Mouse (Mus musculus): ENCODE results near the gene Polr3gl. TPM values are rescaled to one million over a fixed set of nuclear protein-coding genes. Genes with fewer than 3 reads are reported as not detected.

The Polr3gl gene
- polyA plus RNA-seq, 1 experiment from 2014 or later = 37.1 TPM

GRCm38 (mm10) chr3:96563911-96564632 is 29.9 kb downstream of the Polr3gl start:
- H3K9me3 ChIP-seq = no peaks in the 10 kb centered on the region
- peaks cover 48% of the 10 kb centered on the region for H3K4me1 ChIP-seq
- H3K36me3 ChIP-seq = peaks cover 25% of the 10 kb centered on the region
- no peaks in the 10 kb centered on the region for H3K27me3 ChIP-seq (ENCODE audit: insufficient read depth, poor library complexity, severe bottlenecking)
- no peak overlapping the region for H3K4me3 ChIP-seq
- WGBS = 56% methylated on average over 10 of the region's 10 CpGs
- H3K27ac ChIP-seq = peak overlapping the region; percentile 72
- DNase-seq (ENCODE audit: low spot score) = no peak

- Histone ChIP-seq H3K9me3 (no peaks in the 10 kb centered on the region), H3K27ac (no peak overlapping the region), H3K4me3 (no peak overlapping the region), H3K36me3 (peaks cover 28% of the 10 kb centered on the region), H3K4me1 (peaks cover 45% of the 10 kb centered on the region), H3K27me3 (ENCODE audit: insufficient read depth, poor library complexity, severe bottlenecking) (no peaks in the 10 kb centered on the region)
- no peak for DNase-seq (ENCODE audit: low spot score)
- 94% methylated on average over 8 of the region's 8 CpGs for WGBS
These were observed 30.7 kb downstream of the Polr3gl start for GRCm38 (mm10) chr3:96563267-96563666.

GRCm38 (mm10) chr3:96561946-96562681 is 31.9 kb downstream of the Polr3gl start:
- Histone ChIP-seq H3K27me3 (ENCODE audit: insufficient read depth, poor library complexity, severe bottlenecking) (no peaks in the 10 kb centered on the region), H3K36me3 (peaks cover 28% of the 10 kb centered on the region), H3K4me3 (peak overlapping the region; percentile 2; the same call in 1 of the 2 replicates), H3K4me1 (peaks cover 45% of the 10 kb centered on the region), H3K9me3 (no peaks in the 10 kb centered on the region), H3K27ac (no peak overlapping the region; the same call in 1 of the 2 replicates)
- WGBS = 60% methylated on average over 10 of the region's 10 CpGs
- DNase-seq (ENCODE audit: low spot score) = no peak

GRCm38 (mm10) chr3:96560881-96561668 is 32.9 kb downstream of the Polr3gl start:
- Histone ChIP-seq H3K4me3 (peak overlapping the region; percentile 83), H3K4me1 (peaks cover 47% of the 10 kb centered on the region), H3K27me3 (ENCODE audit: insufficient read depth, poor library complexity, severe bottlenecking) (no peaks in the 10 kb centered on the region), H3K36me3 (peaks cover 28% of the 10 kb centered on the region), H3K9me3 (no peaks in the 10 kb centered on the region), H3K27ac (peak overlapping the region; percentile 54; the same call in 1 of the 2 replicates)
- DNase-seq (ENCODE audit: low spot score) = no peak
- 81% methylated on average over 9 of the region's 9 CpGs for WGBS

GRCm38 (mm10) chr3:96559911-96560850 is 33.8 kb downstream of the Polr3gl start:
- Histone ChIP-seq H3K27ac (peak overlapping the region; percentile 17; the same call in 1 of the 2 replicates), H3K4me3 (peak overlapping the region; percentile 83), H3K4me1 (peaks cover 53% of the 10 kb centered on the region), H3K27me3 (ENCODE audit: insufficient read depth, poor library complexity, severe bottlenecking) (no peaks in the 10 kb centered on the region), H3K9me3 (no peaks in the 10 kb centered on the region), H3K36me3 (peaks cover 28% of the 10 kb centered on the region)
- WGBS = 73% methylated on average over 23 of the region's 23 CpGs
- no peak for DNase-seq (ENCODE audit: low spot score)

- peak overlapping the region; percentile 92 for H3K27ac ChIP-seq
- DNase-seq (ENCODE audit: low spot score) = no peak
- H3K4me1 ChIP-seq = peaks cover 54% of the 10 kb centered on the region
- peaks cover 28% of the 10 kb centered on the region for H3K36me3 ChIP-seq
- no peaks in the 10 kb centered on the region for H3K27me3 ChIP-seq (ENCODE audit: insufficient read depth, poor library complexity, severe bottlenecking)
- peak overlapping the region; percentile 83 for H3K4me3 ChIP-seq
- H3K9me3 ChIP-seq = no peaks in the 10 kb centered on the region
- WGBS = 67% methylated on average over 12 of the region's 12 CpGs
These were observed 34.5 kb downstream of the Polr3gl start for GRCm38 (mm10) chr3:96559398-96559910.

GRCm38 (mm10) chr3:96558668-96559196 is 35.2 kb downstream of the Polr3gl start:
- peak overlapping the region; percentile 83 for H3K4me3 ChIP-seq
- DNase-seq (ENCODE audit: low spot score) = no peak
- 36% methylated on average over 10 of the region's 10 CpGs for WGBS
- no peaks in the 10 kb centered on the region for H3K27me3 ChIP-seq (ENCODE audit: insufficient read depth, poor library complexity, severe bottlenecking)
- H3K36me3 ChIP-seq = peaks cover 28% of the 10 kb centered on the region
- H3K4me1 ChIP-seq = peaks cover 47% of the 10 kb centered on the region
- peak overlapping the region; percentile 92 for H3K27ac ChIP-seq
- H3K9me3 ChIP-seq = no peaks in the 10 kb centered on the region

GRCm38 (mm10) chr3:96558159-96558558 is 35.8 kb downstream of the Polr3gl start:
- peaks cover 45% of the 10 kb centered on the region for H3K4me1 ChIP-seq
- DNase-seq (ENCODE audit: low spot score) = no peak
- peak overlapping the region; percentile 83 for H3K4me3 ChIP-seq
- H3K36me3 ChIP-seq = peaks cover 28% of the 10 kb centered on the region
- H3K27me3 ChIP-seq (ENCODE audit: insufficient read depth, poor library complexity, severe bottlenecking) = no peaks in the 10 kb centered on the region
- H3K27ac ChIP-seq = peak overlapping the region; percentile 92
- no peaks in the 10 kb centered on the region for H3K9me3 ChIP-seq
- 0% methylated on average over 17 of the region's 17 CpGs for WGBS

- no peaks in the 10 kb centered on the region for H3K9me3 ChIP-seq
- peaks cover 45% of the 10 kb centered on the region for H3K4me1 ChIP-seq
- H3K27ac ChIP-seq = peak within 1 kb of the TSS; percentile 92
- DNase-seq (ENCODE audit: low spot score) = peak; percentile 100
- H3K4me3 ChIP-seq = peak within 1 kb of the TSS; percentile 83
- WGBS = under 1% methylated on average over 26 of the region's 26 CpGs
- peaks cover 28% of the 10 kb centered on the region for H3K36me3 ChIP-seq
- H3K27me3 ChIP-seq (ENCODE audit: insufficient read depth, poor library complexity, severe bottlenecking) = no peaks in the 10 kb centered on the region
These were observed 36.3 kb downstream of the Polr3gl start, which contains the start of gene Txnip for GRCm38 (mm10) chr3:96557694-96558093. TSS of gene Txnip (plus strand) at chr3:96557957.

- Histone ChIP-seq H3K4me1 (peaks cover 45% of the 10 kb centered on the region), H3K27me3 (ENCODE audit: insufficient read depth, poor library complexity, severe bottlenecking) (no peaks in the 10 kb centered on the region), H3K36me3 (peaks cover 28% of the 10 kb centered on the region), H3K4me3 (peak overlapping the region; percentile 83), H3K9me3 (no peaks in the 10 kb centered on the region), H3K27ac (peak overlapping the region; percentile 92)
- DNase-seq (ENCODE audit: low spot score) = no peak
- WGBS = 3% methylated on average over 22 of the region's 22 CpGs
These were observed 37.0 kb downstream of the Polr3gl start for GRCm38 (mm10) chr3:96556651-96557635.

Measured in heart, embryonic 10.5 days (tissue).